Mouse (Mus musculus) cortical plate, adult 2 months (tissue): ENCODE data around the gene Armc2.

ENCODE experiments used
- CTCF ChIP-seq: fragments of 200-500 bp; IDR thresholded peaks from 2 replicates; pipeline ENCODE4 v1.5.1; 2011; ENCODE audit warnings: mild to moderate bottlenecking, control low read depth, low read length; ENCODE audit not compliant: insufficient read depth; ENCODE audit errors: extremely low read depth
- POLR2A ChIP-seq: fragments of 200-500 bp; IDR thresholded peaks from 2 replicates; pipeline ENCODE4 v1.6.1; 2011; ENCODE audit warnings: mild to moderate bottlenecking, low read length, control low read depth; ENCODE audit not compliant: insufficient read depth; ENCODE audit errors: extremely low read depth

GRCm38 (mm10) chr10:41931962-41932361 is 86.3 kb downstream of the Armc2 start:
- TF ChIP-seq CTCF (no peak), POLR2A (no peak)
